Mouse (Mus musculus) G1E (cell line): Measurements from ENCODE around the gene Tor1a.

Experiments
- CTCF ChIP-seq: IDR thresholded peaks from 2 replicates; pipeline ENCODE4 v1.5.1; 2012; ENCODE audit warnings: low read depth, low read length, inconsistent platforms, mixed read lengths
- GATA1 ChIP-seq: IDR thresholded peaks from 2 replicates; pipeline ENCODE4 v1.6.1; 2012; ENCODE audit warnings: borderline replicate concordance, low read length, inconsistent platforms, mixed read lengths
- GATA2 ChIP-seq: IDR thresholded peaks from 2 replicates; pipeline ENCODE4 v1.6.1; 2012; ENCODE audit warnings: low read depth, low read length, inconsistent platforms, borderline replicate concordance
- POLR2AphosphoS5 ChIP-seq: IDR thresholded peaks from 2 replicates; pipeline ENCODE4 v1.6.1; 2012; ENCODE audit warnings: low read depth, low read length, inconsistent platforms; ENCODE audit not compliant: insufficient replicate concordance

DNA sequence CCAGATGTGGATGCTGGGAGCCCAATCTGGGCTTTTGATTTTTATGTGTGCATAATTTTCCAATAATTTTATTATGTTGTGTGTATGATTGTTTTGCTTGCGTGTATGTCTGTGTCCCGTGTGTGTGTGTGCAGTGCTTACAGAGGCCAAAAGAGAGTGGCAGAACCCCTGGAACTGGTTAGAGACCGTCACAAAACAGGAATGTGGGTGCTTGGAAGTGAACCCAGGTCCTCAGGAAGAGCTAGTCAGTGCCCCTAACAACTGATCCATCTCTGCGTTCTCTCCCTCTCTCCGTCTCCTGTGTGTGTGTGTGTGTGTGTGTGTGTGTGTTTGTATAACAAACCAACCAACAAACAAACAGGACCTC is 15.3 kb downstream of the Tor1a start:
- TF ChIP-seq GATA1 (no peak), CTCF (no peak), POLR2AphosphoS5 (no peak), GATA2 (no peak)
